Mouse (Mus musculus): ENCODE data around the gene Plekhg1. TPM values are rescaled to one million over a fixed set of nuclear protein-coding genes. Genes with fewer than 3 reads are reported as not detected.

Gene Plekhg1
- polyA plus RNA-seq, 1 experiment from 2014 or later, result 16.4 TPM

DNA sequence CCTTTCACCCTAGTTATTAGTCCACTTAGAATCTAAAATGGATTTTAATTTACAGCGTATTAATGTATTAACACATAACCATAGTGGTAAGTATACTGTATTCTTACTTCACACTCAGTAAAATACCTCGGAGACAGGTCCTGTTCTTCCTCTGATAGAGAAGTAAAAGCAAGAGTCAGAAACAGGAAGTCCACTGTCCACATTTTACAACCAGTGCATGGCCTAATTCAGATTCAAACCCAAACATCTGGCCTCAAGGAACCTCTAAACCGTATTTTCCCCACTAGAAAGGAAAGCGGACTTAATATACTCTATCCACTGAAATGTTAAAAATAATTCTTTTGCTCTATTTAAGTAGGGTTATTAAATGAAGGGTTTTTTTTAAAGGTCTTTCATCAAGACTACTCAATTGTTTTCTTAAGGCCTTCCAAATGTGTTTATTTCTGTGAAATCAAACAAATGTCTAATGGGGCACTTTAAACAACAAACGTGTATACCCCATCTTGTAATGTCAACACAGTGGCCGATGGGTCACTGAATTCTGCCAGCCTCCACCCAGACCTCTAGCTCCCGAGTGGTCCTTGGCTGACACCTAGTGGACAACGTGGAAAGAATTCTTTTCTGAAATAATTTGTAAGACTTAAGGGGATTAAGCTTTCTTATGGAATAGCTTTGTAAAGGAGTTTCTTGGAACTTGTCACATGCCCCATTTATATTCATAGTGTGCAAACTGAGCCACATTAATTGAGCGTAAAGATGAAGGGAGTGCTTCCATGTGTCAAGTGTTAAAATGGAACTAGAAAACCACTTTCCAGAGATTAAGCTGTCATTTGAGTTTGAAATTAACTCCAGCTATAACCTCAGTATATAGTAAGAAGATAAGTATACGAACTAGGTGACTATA lies 203.6 kb downstream of the Plekhg1 start:
- no peak overlapping the region for H3K27ac ChIP-seq (ENCODE audit: low read length)
- no peak overlapping the region for H3K9ac ChIP-seq (replicated peaks; ENCODE audit: low read depth, low read length)
- no peaks in the 10 kb centered on the region for H3K9me3 ChIP-seq (ENCODE audit: control insufficient read depth, low read depth, low read length)
- 26% methylated on average over 10 of the region's 10 CpGs for WGBS
- 0 out of 2 replicates have a peak, but pooled peaks cover 5% of the 10 kb centered on the region for H3K4me1 ChIP-seq (ENCODE audit: control insufficient read depth, insufficient read depth, low read length)
- no peaks in the 10 kb centered on the region for H3K27me3 ChIP-seq (ENCODE audit: control insufficient read depth, insufficient read depth, low read length)
- no peak for ATAC-seq (ENCODE audit: insufficient number of reproducible peaks, insufficient read depth, low FRiP score, low read depth)
- H3K4me3 ChIP-seq (ENCODE audit: low read depth, low read length), result no peak overlapping the region
- peaks cover 5% of the 10 kb centered on the region; the same call in 1 of the 2 replicates for H3K36me3 ChIP-seq (ENCODE audit: control insufficient read depth, insufficient read depth, low read length)
- no peak overlapping the region for H3K4me2 ChIP-seq (replicated peaks; ENCODE audit: low read depth, low read length)

- peaks cover 5% of the 10 kb centered on the region; the same call in 1 of the 2 replicates for H3K36me3 ChIP-seq (ENCODE audit: control insufficient read depth, insufficient read depth, low read length)
- H3K4me2 ChIP-seq (replicated peaks; ENCODE audit: low read depth, low read length), result no peak overlapping the region
- no peak overlapping the region for H3K4me3 ChIP-seq (ENCODE audit: low read depth, low read length)
- no peak for ATAC-seq (ENCODE audit: insufficient number of reproducible peaks, insufficient read depth, low FRiP score, low read depth)
- 89% methylated on average over 17 of the region's 17 CpGs for WGBS
- no peak overlapping the region for H3K27ac ChIP-seq (ENCODE audit: low read length)
- H3K27me3 ChIP-seq (ENCODE audit: control insufficient read depth, insufficient read depth, low read length), result no peaks in the 10 kb centered on the region
- H3K4me1 ChIP-seq (ENCODE audit: control insufficient read depth, insufficient read depth, low read length), result no peaks in the 10 kb centered on the region
- H3K9ac ChIP-seq (replicated peaks; ENCODE audit: low read depth, low read length), result no peak overlapping the region
- no peaks in the 10 kb centered on the region for H3K9me3 ChIP-seq (ENCODE audit: control insufficient read depth, low read depth, low read length)
Observed at GRCm38 (mm10) chr10:3946871-3947270, 206.7 kb downstream of the Plekhg1 start.

DNA sequence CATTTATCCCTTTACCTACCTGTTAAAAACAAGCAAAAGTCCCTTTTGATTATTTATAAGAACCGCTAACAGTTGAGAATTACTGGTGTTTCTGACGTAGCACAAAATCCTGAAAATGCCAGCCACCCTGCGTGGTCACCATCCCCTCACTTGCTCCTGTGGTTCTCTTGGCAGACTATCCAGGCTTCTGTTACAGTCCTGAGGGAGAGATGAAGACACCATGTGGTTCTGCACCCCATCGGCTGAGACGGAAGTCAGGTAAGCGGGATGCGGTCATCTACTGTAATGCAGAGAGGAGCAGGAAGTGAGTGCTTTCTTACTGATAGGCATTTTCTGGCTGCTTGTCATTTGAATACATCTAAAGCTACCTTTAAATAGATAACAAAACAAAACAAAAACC lies 207.2 kb downstream of the Plekhg1 start:
- H3K4me2 ChIP-seq (replicated peaks; ENCODE audit: low read depth, low read length), result no peak overlapping the region
- WGBS, result 92% methylated on average over 7 of the region's 7 CpGs

GRCm38 (mm10) chr10:3949306-3949705 lies 209.1 kb downstream of the Plekhg1 start:
- ATAC-seq (ENCODE audit: insufficient number of reproducible peaks, insufficient read depth, low FRiP score, low read depth), result no peak
- WGBS, result 80% methylated on average over 6 of the region's 6 CpGs
- Histone ChIP-seq H3K9ac (replicated peaks; ENCODE audit: low read depth, low read length) (no peak overlapping the region), H3K4me1 (ENCODE audit: control insufficient read depth, insufficient read depth, low read length) (no peaks in the 10 kb centered on the region), H3K9me3 (ENCODE audit: control insufficient read depth, low read depth, low read length) (no peaks in the 10 kb centered on the region), H3K4me3 (ENCODE audit: low read depth, low read length) (no peak overlapping the region), H3K27ac (ENCODE audit: low read length) (no peak overlapping the region), H3K27me3 (ENCODE audit: control insufficient read depth, insufficient read depth, low read length) (no peaks in the 10 kb centered on the region), H3K36me3 (ENCODE audit: control insufficient read depth, insufficient read depth, low read length) (peaks cover 5% of the 10 kb centered on the region; the same call in 1 of the 2 replicates), H3K4me2 (replicated peaks; ENCODE audit: low read depth, low read length) (no peak overlapping the region)

More for the DNA sequence above, 207.2 kb downstream of the Plekhg1 start:
- ATAC-seq (ENCODE audit: insufficient number of reproducible peaks, insufficient read depth, low FRiP score, low read depth), result no peak
- peaks cover 5% of the 10 kb centered on the region; the same call in 1 of the 2 replicates for H3K36me3 ChIP-seq (ENCODE audit: control insufficient read depth, insufficient read depth, low read length)
- H3K9ac ChIP-seq (replicated peaks; ENCODE audit: low read depth, low read length), result no peak overlapping the region
- H3K27ac ChIP-seq (ENCODE audit: low read length), result no peak overlapping the region
- no peaks in the 10 kb centered on the region for H3K27me3 ChIP-seq (ENCODE audit: control insufficient read depth, insufficient read depth, low read length)
- no peaks in the 10 kb centered on the region for H3K9me3 ChIP-seq (ENCODE audit: control insufficient read depth, low read depth, low read length)
- no peaks in the 10 kb centered on the region for H3K4me1 ChIP-seq (ENCODE audit: control insufficient read depth, insufficient read depth, low read length)
- no peak overlapping the region for H3K4me3 ChIP-seq (ENCODE audit: low read depth, low read length)

DNA sequence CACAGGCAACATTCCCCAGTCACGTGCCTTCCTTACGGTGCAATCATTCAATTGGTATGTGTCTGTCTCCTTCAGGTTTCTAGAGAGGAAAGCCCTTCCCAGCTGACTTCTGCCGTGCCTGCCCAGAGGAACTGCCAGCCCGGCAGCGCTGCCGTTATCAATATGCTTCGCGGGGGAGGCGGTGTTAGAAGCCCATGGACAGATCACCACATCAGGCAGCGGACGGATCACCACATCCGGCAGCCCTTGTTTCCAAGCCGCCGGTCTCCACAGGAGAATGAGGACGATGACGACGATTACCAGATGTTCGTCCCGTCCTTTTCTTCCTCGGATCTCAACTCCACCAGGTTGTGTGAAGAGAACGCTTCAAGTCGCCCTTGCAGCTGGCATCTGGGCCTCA lies 216.3 kb downstream of the Plekhg1 start:
- Histone ChIP-seq H3K4me2 (replicated peaks; ENCODE audit: low read depth, low read length) (no peak overlapping the region), H3K4me1 (ENCODE audit: control insufficient read depth, insufficient read depth, low read length) (no peaks in the 10 kb centered on the region), H3K9ac (replicated peaks; ENCODE audit: low read depth, low read length) (no peak overlapping the region), H3K4me3 (ENCODE audit: low read depth, low read length) (no peak overlapping the region), H3K27ac (ENCODE audit: low read length) (no peak overlapping the region), H3K36me3 (ENCODE audit: control insufficient read depth, insufficient read depth, low read length) (peaks cover 18% of the 10 kb centered on the region; the same call in 1 of the 2 replicates), H3K27me3 (ENCODE audit: control insufficient read depth, insufficient read depth, low read length) (no peaks in the 10 kb centered on the region), H3K9me3 (ENCODE audit: control insufficient read depth, low read depth, low read length) (no peaks in the 10 kb centered on the region)
- WGBS, result 88% methylated on average over 22 of the region's 22 CpGs
- no peak for ATAC-seq (ENCODE audit: insufficient number of reproducible peaks, insufficient read depth, low FRiP score, low read depth)

GRCm38 (mm10) chr10:3958591-3958990 lies 218.4 kb downstream of the Plekhg1 start:
- no peak overlapping the region for H3K4me2 ChIP-seq (replicated peaks; ENCODE audit: low read depth, low read length)
- H3K9me3 ChIP-seq (ENCODE audit: control insufficient read depth, low read depth, low read length), result no peaks in the 10 kb centered on the region
- no peak overlapping the region for H3K4me3 ChIP-seq (ENCODE audit: low read depth, low read length)
- peaks cover 21% of the 10 kb centered on the region; the same call in 1 of the 2 replicates for H3K36me3 ChIP-seq (ENCODE audit: control insufficient read depth, insufficient read depth, low read length)
- WGBS, result 71% methylated on average over 5 of the region's 5 CpGs
- H3K9ac ChIP-seq (replicated peaks; ENCODE audit: low read depth, low read length), result no peak overlapping the region
- H3K4me1 ChIP-seq (ENCODE audit: control insufficient read depth, insufficient read depth, low read length), result no peaks in the 10 kb centered on the region
- no peak overlapping the region for H3K27ac ChIP-seq (ENCODE audit: low read length)
- no peak for ATAC-seq (ENCODE audit: insufficient number of reproducible peaks, insufficient read depth, low FRiP score, low read depth)
- H3K27me3 ChIP-seq (ENCODE audit: control insufficient read depth, insufficient read depth, low read length), result no peaks in the 10 kb centered on the region

GRCm38 (mm10) chr10:3969026-3969425 lies 228.9 kb downstream of the Plekhg1 start:
- Histone ChIP-seq H3K4me2 (replicated peaks; ENCODE audit: low read depth, low read length) (no peak overlapping the region), H3K27me3 (ENCODE audit: control insufficient read depth, insufficient read depth, low read length) (no peaks in the 10 kb centered on the region), H3K4me3 (ENCODE audit: low read depth, low read length) (no peak overlapping the region), H3K36me3 (ENCODE audit: control insufficient read depth, insufficient read depth, low read length) (peaks cover 3% of the 10 kb centered on the region; the same call in 1 of the 2 replicates), H3K27ac (ENCODE audit: low read length) (no peak overlapping the region), H3K4me1 (ENCODE audit: control insufficient read depth, insufficient read depth, low read length) (0 out of 2 replicates have a peak, but pooled peaks cover 6% of the 10 kb centered on the region), H3K9me3 (ENCODE audit: control insufficient read depth, low read depth, low read length) (no peaks in the 10 kb centered on the region), H3K9ac (replicated peaks; ENCODE audit: low read depth, low read length) (no peak overlapping the region)
- WGBS, result 37% methylated on average over 3 of the region's 3 CpGs
- ATAC-seq (ENCODE audit: insufficient number of reproducible peaks, insufficient read depth, low FRiP score, low read depth), result no peak

GRCm38 (mm10) chr10:3972237-3972636 lies 232.1 kb downstream of the Plekhg1 start:
- ATAC-seq (ENCODE audit: insufficient number of reproducible peaks, insufficient read depth, low FRiP score, low read depth), result no peak
- Histone ChIP-seq H3K36me3 (ENCODE audit: control insufficient read depth, insufficient read depth, low read length) (no peaks in the 10 kb centered on the region), H3K4me3 (ENCODE audit: low read depth, low read length) (no peak overlapping the region), H3K4me2 (replicated peaks; ENCODE audit: low read depth, low read length) (peak overlapping the region; percentile 92; the same call in 1 of the 2 replicates), H3K9ac (replicated peaks; ENCODE audit: low read depth, low read length) (no peak overlapping the region), H3K27ac (ENCODE audit: low read length) (no peak overlapping the region), H3K9me3 (ENCODE audit: control insufficient read depth, low read depth, low read length) (no peaks in the 10 kb centered on the region), H3K27me3 (ENCODE audit: control insufficient read depth, insufficient read depth, low read length) (no peaks in the 10 kb centered on the region), H3K4me1 (ENCODE audit: control insufficient read depth, insufficient read depth, low read length) (peaks cover 15% of the 10 kb centered on the region; the same call in 1 of the 2 replicates)
- WGBS, result 84% methylated on average over 9 of the region's 9 CpGs
